Mouse (Mus musculus): ENCODE results near the gene Hcar1. TPM values are rescaled to one million over a fixed set of nuclear protein-coding genes. Genes with fewer than 3 reads are reported as not detected.

Gene Hcar1
- polyA plus RNA-seq, 1 experiment from 2014 or later, result 0.28 TPM

- Histone ChIP-seq H3K9ac (no peak overlapping the region), H3K4me3 (no peak overlapping the region), H3K4me2 (no peak overlapping the region), H3K4me1 (peaks cover 9% of the 10 kb centered on the region), H3K9me3 (no peaks in the 10 kb centered on the region), H3K36me3 (no peaks in the 10 kb centered on the region), H3K27me3 (no peaks in the 10 kb centered on the region), H3K27ac (no peak overlapping the region)
- WGBS, result 76% methylated on average over 15 of the region's 15 CpGs
- no peak for ATAC-seq (ENCODE audit: insufficient number of reproducible peaks, insufficient read depth, low FRiP score, low TSS enrichment, low read depth)
Measured at GRCm38 (mm10) chr5:123862374-123863350, 17.2 kb downstream of the Hcar1 start.

DNA sequence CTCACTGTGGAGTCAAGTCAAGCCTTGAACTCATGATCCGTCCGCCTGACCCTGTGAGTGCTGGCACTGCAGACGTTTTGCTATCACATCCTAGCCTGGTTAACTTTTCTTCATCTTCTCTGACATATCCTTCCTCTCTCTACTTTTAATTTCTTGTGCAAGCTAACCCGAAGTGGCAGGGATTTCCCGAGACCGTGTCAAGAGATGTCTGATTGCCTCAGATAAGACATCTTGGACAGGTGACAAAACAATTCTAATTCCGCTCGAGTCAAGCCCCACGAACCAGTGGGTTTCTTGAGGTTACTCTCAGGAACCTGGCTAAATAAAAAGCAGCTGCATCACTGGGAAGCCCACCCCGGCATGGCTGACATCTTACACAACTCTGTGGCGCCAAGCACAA lies 21.0 kb downstream of the Hcar1 start:
- Histone ChIP-seq H3K27ac (no peak overlapping the region), H3K9ac (no peak overlapping the region), H3K36me3 (no peaks in the 10 kb centered on the region), H3K4me1 (peaks cover 5% of the 10 kb centered on the region), H3K4me3 (no peak overlapping the region), H3K27me3 (no peaks in the 10 kb centered on the region), H3K4me2 (no peak overlapping the region), H3K9me3 (no peaks in the 10 kb centered on the region)
- 57% methylated on average over 11 of the region's 11 CpGs for WGBS
- ATAC-seq (ENCODE audit: insufficient number of reproducible peaks, insufficient read depth, low FRiP score, low TSS enrichment, low read depth), result no peak

- Histone ChIP-seq H3K4me2 (no peak overlapping the region), H3K27me3 (no peaks in the 10 kb centered on the region), H3K4me3 (no peak overlapping the region), H3K4me1 (peaks cover 5% of the 10 kb centered on the region), H3K36me3 (no peaks in the 10 kb centered on the region), H3K9ac (no peak overlapping the region), H3K9me3 (no peaks in the 10 kb centered on the region), H3K27ac (no peak overlapping the region)
- 88% methylated on average over 9 of the region's 9 CpGs for WGBS
- ATAC-seq (ENCODE audit: insufficient number of reproducible peaks, insufficient read depth, low FRiP score, low TSS enrichment, low read depth), result no peak
Measured at GRCm38 (mm10) chr5:123854511-123854910, 25.3 kb downstream of the Hcar1 start.

DNA sequence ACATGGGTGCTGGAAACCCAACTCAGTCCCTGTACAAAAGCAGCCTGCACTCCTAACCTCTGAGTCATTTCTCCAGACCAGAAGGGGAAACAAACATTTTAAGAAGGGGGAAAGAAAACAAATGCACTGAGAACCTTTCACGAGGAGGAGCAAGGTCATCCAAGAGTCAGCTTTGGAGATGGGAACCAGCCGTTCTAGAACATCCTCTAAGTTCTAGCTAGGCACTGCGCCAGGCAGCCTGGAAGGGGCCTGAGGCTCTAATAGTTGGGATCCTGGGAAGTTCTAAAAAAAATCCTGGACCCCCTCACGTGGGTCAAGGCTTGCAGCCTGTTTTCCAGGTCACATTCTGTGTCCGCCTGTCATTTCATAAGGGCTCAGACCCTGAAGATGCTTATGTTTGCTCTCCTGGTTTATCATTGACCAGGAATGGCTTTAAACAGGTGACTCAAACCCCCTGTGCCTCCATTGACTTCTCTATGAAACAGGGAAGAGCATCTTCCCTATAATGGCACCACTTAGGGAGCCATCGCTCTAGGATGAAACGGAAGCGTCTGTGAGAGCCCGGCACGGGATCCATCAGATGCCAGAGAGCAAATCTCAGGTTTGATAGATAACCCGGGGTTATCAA lies 25.8 kb downstream of the Hcar1 start:
- Histone ChIP-seq H3K36me3 (no peaks in the 10 kb centered on the region), H3K27me3 (no peaks in the 10 kb centered on the region), H3K27ac (no peak overlapping the region), H3K9me3 (no peaks in the 10 kb centered on the region), H3K9ac (no peak overlapping the region), H3K4me3 (no peak overlapping the region), H3K4me1 (peaks cover 1% of the 10 kb centered on the region; the same call in 1 of the 2 replicates), H3K4me2 (no peak overlapping the region)
- no peak for ATAC-seq (ENCODE audit: insufficient number of reproducible peaks, insufficient read depth, low FRiP score, low TSS enrichment, low read depth)
- WGBS, result 86% methylated on average over 11 of the region's 11 CpGs

DNA sequence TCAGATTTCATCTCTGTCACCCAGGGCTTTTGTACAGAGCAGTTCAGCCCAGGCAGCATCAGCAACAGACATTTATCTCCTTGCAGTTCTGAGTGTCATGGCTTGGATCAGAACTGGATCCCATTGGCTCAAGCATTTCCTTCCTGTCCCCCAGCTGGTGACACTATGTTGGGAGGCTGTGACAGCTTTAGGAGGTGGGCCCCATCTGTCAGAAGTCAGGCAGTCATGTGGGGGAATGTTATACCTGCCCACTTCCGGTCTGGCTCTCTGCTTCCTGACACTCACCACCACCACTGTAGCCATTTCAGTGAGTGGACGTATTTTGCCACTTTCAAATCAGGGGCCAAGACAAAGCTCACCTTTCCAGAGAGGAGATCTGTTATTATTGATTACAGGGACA lies 28.4 kb downstream of the Hcar1 start:
- no peaks in the 10 kb centered on the region for H3K27me3 ChIP-seq
- ATAC-seq (ENCODE audit: insufficient number of reproducible peaks, insufficient read depth, low FRiP score, low TSS enrichment, low read depth), result no peak
- no peaks in the 10 kb centered on the region for H3K4me1 ChIP-seq
- 50% methylated on average over 2 of the region's 2 CpGs for WGBS
- no peak overlapping the region for H3K4me3 ChIP-seq
- no peaks in the 10 kb centered on the region for H3K36me3 ChIP-seq
- H3K9ac ChIP-seq, result no peak overlapping the region
- no peak overlapping the region for H3K27ac ChIP-seq
- H3K4me2 ChIP-seq, result no peak overlapping the region
- H3K9me3 ChIP-seq, result no peaks in the 10 kb centered on the region

DNA sequence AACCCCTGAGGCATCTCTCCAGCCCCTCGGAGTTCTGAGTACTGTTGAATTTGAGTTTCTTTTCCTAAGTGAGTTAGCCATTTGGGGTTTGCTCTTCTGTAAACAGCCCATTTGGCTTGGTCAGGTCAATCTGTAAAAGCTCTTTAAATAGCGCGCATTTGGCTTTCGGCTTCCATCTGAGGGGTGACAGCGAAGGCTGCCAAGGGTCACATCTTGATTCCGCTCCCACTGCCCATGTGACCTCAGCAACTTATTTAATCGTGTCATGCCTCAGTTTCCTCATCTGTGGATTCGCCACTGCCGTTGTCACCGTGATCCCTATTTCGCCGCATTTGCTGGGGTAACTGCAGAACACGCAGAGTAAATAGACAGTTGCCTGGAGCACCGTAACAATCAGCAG lies 35.5 kb downstream of the Hcar1 start:
- ATAC-seq (ENCODE audit: insufficient number of reproducible peaks, insufficient read depth, low FRiP score, low TSS enrichment, low read depth), result no peak
- no peaks in the 10 kb centered on the region for H3K9me3 ChIP-seq
- no peak overlapping the region for H3K27ac ChIP-seq
- H3K9ac ChIP-seq, result no peak overlapping the region
- H3K4me3 ChIP-seq, result no peak overlapping the region
- no peaks in the 10 kb centered on the region for H3K27me3 ChIP-seq
- no peaks in the 10 kb centered on the region for H3K4me1 ChIP-seq
- H3K36me3 ChIP-seq, result no peaks in the 10 kb centered on the region
- WGBS, result 90% methylated on average over 14 of the region's 14 CpGs
- no peak overlapping the region for H3K4me2 ChIP-seq

GRCm38 (mm10) chr5:123843816-123844215 lies 36.0 kb downstream of the Hcar1 start:
- Histone ChIP-seq H3K27me3 (no peaks in the 10 kb centered on the region), H3K4me2 (no peak overlapping the region), H3K27ac (no peak overlapping the region), H3K9me3 (no peaks in the 10 kb centered on the region), H3K4me1 (no peaks in the 10 kb centered on the region), H3K36me3 (no peaks in the 10 kb centered on the region), H3K4me3 (no peak overlapping the region), H3K9ac (no peak overlapping the region)
- no peak for ATAC-seq (ENCODE audit: insufficient number of reproducible peaks, insufficient read depth, low FRiP score, low TSS enrichment, low read depth)
- WGBS, result 41% methylated on average over 4 of the region's 4 CpGs

DNA sequence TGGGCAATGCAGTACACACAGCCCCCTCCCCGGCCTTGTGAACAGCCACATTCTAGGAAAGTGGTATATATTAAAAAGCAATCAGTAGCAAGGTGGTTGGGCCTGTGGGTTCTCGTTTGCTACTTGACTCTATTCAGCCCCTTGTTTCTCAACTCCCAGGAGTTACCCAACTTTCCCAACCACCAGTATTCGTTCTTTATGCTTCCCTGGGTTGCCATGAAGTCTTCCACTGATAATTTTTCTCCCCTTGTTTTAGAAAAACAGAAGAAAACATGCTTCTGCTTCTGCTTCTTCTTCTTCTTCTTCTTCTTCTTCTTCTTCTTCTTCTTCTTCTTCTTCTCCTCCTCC lies 36.9 kb downstream of the Hcar1 start:
- Histone ChIP-seq H3K4me2 (no peak overlapping the region), H3K4me1 (no peaks in the 10 kb centered on the region), H3K4me3 (no peak overlapping the region), H3K9me3 (no peaks in the 10 kb centered on the region), H3K36me3 (no peaks in the 10 kb centered on the region), H3K27me3 (no peaks in the 10 kb centered on the region), H3K27ac (no peak overlapping the region), H3K9ac (no peak overlapping the region)
- no peak for ATAC-seq (ENCODE audit: insufficient number of reproducible peaks, insufficient read depth, low FRiP score, low TSS enrichment, low read depth)
- WGBS, result 75% methylated on average over 3 of the region's 3 CpGs

DNA sequence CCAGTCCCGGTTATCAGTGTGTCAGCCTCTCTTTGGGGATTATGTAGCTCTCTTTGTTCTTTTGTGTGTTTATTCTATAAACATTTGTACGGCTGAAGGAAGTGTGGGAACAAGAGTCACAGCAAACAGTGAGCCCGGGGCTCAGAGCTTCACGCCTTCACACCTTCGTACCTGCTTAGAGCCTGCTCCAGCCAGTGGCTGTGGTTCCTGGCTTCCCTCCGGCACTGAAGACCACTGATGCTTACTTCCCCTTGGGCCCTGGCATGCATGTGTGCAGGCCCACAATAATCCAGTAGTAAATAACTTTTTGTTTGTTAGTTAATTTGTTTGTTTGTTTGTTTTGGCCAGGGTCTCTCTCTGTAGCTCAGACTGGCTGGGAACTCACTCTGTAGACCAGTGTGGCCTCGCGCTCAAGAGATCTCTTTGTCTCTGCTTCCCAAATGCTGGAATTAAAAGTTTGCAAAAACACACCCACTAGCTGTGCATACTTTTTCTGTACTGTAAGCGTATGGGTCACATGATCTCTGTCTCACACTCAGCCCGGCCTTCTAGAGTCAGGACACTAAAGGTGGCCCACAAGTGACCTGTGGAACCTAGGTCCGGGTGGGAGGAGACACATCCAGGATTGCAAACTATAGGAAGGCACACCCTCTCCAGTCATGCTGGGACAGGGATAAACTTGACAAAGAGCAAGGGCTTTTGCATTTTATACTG lies 37.4 kb downstream of the Hcar1 start:
- H3K36me3 ChIP-seq, result no peaks in the 10 kb centered on the region
- H3K4me3 ChIP-seq, result no peak overlapping the region
- H3K4me1 ChIP-seq, result peaks cover 5% of the 10 kb centered on the region; the same call in 1 of the 2 replicates
- ATAC-seq (ENCODE audit: insufficient number of reproducible peaks, insufficient read depth, low FRiP score, low TSS enrichment, low read depth), result no peak
- no peak overlapping the region for H3K9ac ChIP-seq
- no peak overlapping the region for H3K27ac ChIP-seq
- 77% methylated on average over 11 of the region's 11 CpGs for WGBS
- H3K4me2 ChIP-seq, result no peak overlapping the region
- H3K9me3 ChIP-seq, result no peaks in the 10 kb centered on the region
- no peaks in the 10 kb centered on the region for H3K27me3 ChIP-seq

DNA sequence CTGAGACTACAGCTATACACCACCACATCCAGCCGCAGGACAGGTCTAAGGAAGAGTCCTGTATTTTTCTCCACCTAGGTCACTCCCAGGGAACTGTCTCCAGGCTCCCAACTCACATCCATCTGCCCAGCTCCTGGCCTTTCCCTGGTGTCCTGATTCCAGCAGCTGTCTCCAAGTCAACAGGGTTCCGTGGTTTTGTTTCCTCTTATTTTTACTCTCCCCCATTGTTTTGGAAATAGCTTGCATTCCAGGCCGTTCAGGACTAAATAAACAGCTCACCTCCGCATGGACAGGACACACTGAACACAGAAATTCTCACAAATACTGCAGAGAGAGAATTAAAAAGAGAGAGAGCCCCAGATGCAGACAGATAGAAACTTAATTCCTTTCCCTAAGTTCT lies 42.4 kb downstream of the Hcar1 start:
- no peak overlapping the region for H3K27ac ChIP-seq
- no peak overlapping the region for H3K9ac ChIP-seq
- ATAC-seq (ENCODE audit: insufficient number of reproducible peaks, insufficient read depth, low FRiP score, low TSS enrichment, low read depth), result no peak

GRCm38 (mm10) chr5:123834836-123835235 lies 45.0 kb downstream of the Hcar1 start:
- Histone ChIP-seq H3K9ac (no peak overlapping the region), H3K36me3 (no peaks in the 10 kb centered on the region), H3K9me3 (no peaks in the 10 kb centered on the region), H3K27ac (no peak overlapping the region), H3K27me3 (no peaks in the 10 kb centered on the region), H3K4me2 (no peak overlapping the region), H3K4me1 (peaks cover 5% of the 10 kb centered on the region; the same call in 1 of the 2 replicates), H3K4me3 (no peak overlapping the region)
- 76% methylated on average over 3 of the region's 3 CpGs for WGBS
- no peak for ATAC-seq (ENCODE audit: insufficient number of reproducible peaks, insufficient read depth, low FRiP score, low TSS enrichment, low read depth)

More for the DNA sequence above, 42.4 kb downstream of the Hcar1 start:
- no peaks in the 10 kb centered on the region for H3K9me3 ChIP-seq
- WGBS, result 51% methylated on average over 4 of the region's 4 CpGs
- no peaks in the 10 kb centered on the region for H3K36me3 ChIP-seq
- H3K4me1 ChIP-seq, result peaks cover 5% of the 10 kb centered on the region; the same call in 1 of the 2 replicates
- H3K27me3 ChIP-seq, result no peaks in the 10 kb centered on the region
- no peak overlapping the region for H3K4me3 ChIP-seq
- H3K4me2 ChIP-seq, result no peak overlapping the region

Data from embryonic facial prominence, embryonic 13.5 days (tissue).